Mouse (Mus musculus): ENCODE data around the gene Mapre3.

DNA sequence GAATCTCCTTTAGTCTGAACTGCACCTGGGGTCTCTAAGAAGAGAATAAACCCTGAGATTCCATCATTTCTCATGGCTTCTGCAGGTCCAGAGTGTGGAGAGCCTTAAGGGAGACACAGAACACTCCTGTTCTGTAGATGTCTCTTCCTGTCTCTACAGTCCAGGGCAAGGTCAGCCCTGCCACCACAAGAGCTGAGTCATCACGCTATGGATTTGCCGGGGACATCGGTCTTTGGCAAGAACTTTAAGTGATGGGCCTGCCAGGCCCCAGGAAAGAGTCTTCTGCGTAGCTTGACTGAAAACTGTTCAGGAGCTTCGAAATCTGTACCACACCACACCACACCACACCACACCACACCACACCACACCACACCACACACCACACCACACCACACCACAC lies 27.1 kb upstream of the Mapre3 start:
- TF ChIP-seq CTCF (IDR thresholded peaks at IDR 0.05; ENCODE audit: low read depth, low read length), result no peak
- no peak for TF ChIP-seq POLR2A (IDR thresholded peaks at IDR 0.05; ENCODE audit: borderline replicate concordance, low read depth, low read length)

All from bone marrow macrophage, adult 2 months (primary cell).